Mouse (Mus musculus): ENCODE results near the gene Pik3cd. TPM values are rescaled to one million over a fixed set of nuclear protein-coding genes. Genes with fewer than 3 reads are reported as not detected.
A peak's percentile ranks its signal among the peaks of the same experiment; 100 is the strongest.

The Pik3cd gene
- polyA plus RNA-seq, 1 experiment: 1.4 TPM

DNA sequence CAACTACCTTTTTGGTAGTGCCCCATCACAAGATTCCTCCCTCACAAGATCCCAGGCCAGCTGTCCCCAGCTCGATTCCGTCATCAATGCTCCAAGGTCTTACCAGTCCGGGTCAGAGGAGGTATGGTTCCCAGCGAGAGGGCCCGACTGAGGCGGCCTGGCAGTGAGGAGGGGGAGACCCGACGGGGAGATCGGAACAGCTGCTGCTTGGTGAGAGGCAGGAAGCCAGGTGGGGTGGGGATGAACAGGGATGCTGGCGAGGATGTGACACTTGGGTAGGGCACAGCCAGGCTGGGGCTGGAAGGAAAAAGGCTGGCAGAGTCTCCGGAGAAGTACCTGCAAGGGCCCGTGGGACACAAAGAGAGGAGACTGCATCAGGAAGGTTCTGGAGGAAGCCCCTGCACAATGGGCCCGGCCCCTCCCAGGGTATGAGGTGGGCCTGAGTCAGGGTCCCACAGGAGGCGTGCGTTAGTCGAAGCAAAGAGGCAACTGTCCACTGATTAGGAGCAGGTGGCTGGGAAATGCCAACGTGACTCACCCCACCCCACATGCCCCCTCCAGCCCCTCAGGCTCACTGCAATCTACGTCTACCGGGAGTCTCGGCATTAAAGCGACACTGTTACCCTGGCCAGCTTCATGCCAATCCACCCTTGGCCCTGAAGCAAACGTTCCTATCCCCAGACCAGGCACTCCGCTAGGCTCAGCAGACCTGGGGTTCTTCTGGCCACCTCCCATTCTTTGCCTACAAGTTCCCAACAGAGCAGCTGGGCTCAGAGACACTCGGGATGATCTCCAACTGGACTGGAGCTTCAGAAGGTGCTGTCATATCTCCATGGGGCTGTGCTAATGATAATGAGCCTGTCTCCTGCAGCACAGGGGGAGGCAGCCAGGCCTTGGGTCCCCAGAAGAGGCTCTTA, 20.0 kb upstream of the Pik3cd start:
- Histone ChIP-seq H3K27me3 (ENCODE audit: control insufficient read depth, insufficient read depth, insufficient read length) (no peaks in the 10 kb centered on the region), H3K36me3 (ENCODE audit: control insufficient read depth, insufficient read depth) (no peaks in the 10 kb centered on the region), H3K4me3 (no peak overlapping the region), H3ac (ENCODE audit: control insufficient read depth, insufficient read length) (no peak overlapping the region), H3K4me2 (ENCODE audit: low read depth) (no peak overlapping the region), H3K79me2 (ENCODE audit: control insufficient read depth, insufficient read depth) (no peaks in the 10 kb centered on the region)
- TF ChIP-seq POLR2A (IDR thresholded peaks at IDR 0.05; ENCODE audit: insufficient read length, low read depth) (no peak), TCF3 (IDR thresholded peaks at IDR 0.05; ENCODE audit: insufficient read length, low read depth) (no peak), MYOG (IDR thresholded peaks at IDR 0.05; ENCODE audit: control insufficient read depth in 1 of 3, insufficient read depth in 1 of 3, insufficient read length in 2 of 3, low read depth in 2 of 3) (no peak), SRF (IDR thresholded peaks at IDR 0.05; ENCODE audit: control insufficient read depth, insufficient read length, low read depth) (no peak), MAX (IDR thresholded peaks at IDR 0.05; ENCODE audit: low read depth) (no peak), REST (IDR thresholded peaks at IDR 0.05; ENCODE audit: insufficient read depth, insufficient read length) (no peak), E2F4 (IDR thresholded peaks at IDR 0.05; ENCODE audit: insufficient read depth) (no peak), POLR2AphosphoS2 (IDR thresholded peaks at IDR 0.05; ENCODE audit: insufficient read length, low read depth) (no peak)

GRCm38 (mm10) chr4:149721163-149721562, 18.8 kb upstream of the Pik3cd start:
- Histone ChIP-seq H3K36me3 (ENCODE audit: control insufficient read depth, insufficient read depth) (no peaks in the 10 kb centered on the region), H3K4me3 (no peak overlapping the region)

GRCm38 (mm10) chr4:149719686-149720085, 17.3 kb upstream of the Pik3cd start:
- no peaks in the 10 kb centered on the region for H3K79me2 ChIP-seq (ENCODE audit: control insufficient read depth, insufficient read depth)
- no peak overlapping the region for H3K4me2 ChIP-seq (ENCODE audit: low read depth)
- H3K36me3 ChIP-seq (ENCODE audit: control insufficient read depth, insufficient read depth): no peaks in the 10 kb centered on the region
- H3K27me3 ChIP-seq (ENCODE audit: control insufficient read depth, insufficient read depth, insufficient read length): no peaks in the 10 kb centered on the region
- H3ac ChIP-seq (ENCODE audit: control insufficient read depth, insufficient read length): no peak overlapping the region
- H3K4me3 ChIP-seq: no peak overlapping the region
- TF ChIP-seq SRF (IDR thresholded peaks at IDR 0.05; ENCODE audit: control insufficient read depth, insufficient read length, low read depth): no peak
- no peak for TF ChIP-seq MAX (IDR thresholded peaks at IDR 0.05; ENCODE audit: low read depth)
- no peak for TF ChIP-seq POLR2A (IDR thresholded peaks at IDR 0.05; ENCODE audit: insufficient read length, low read depth)
- no peak for TF ChIP-seq MYOD1 (IDR thresholded peaks at IDR 0.05; ENCODE audit: control insufficient read depth in 1 of 3, insufficient read length in 2 of 3, low read depth in 2 of 3)
- TF ChIP-seq E2F4 (IDR thresholded peaks at IDR 0.05; ENCODE audit: insufficient read depth): no peak
- no peak for TF ChIP-seq MYOG (IDR thresholded peaks at IDR 0.05; ENCODE audit: control insufficient read depth in 1 of 3, insufficient read depth in 1 of 3, insufficient read length in 2 of 3, low read depth in 2 of 3)
- TF ChIP-seq TCF3 (IDR thresholded peaks at IDR 0.05; ENCODE audit: insufficient read length, low read depth): no peak
- no peak for TF ChIP-seq TCF12 (IDR thresholded peaks at IDR 0.05; ENCODE audit: insufficient read depth, poor library complexity, severe bottlenecking)
- TF ChIP-seq USF1 (IDR thresholded peaks at IDR 0.05; ENCODE audit: low read depth): no peak
- TF ChIP-seq REST (IDR thresholded peaks at IDR 0.05; ENCODE audit: insufficient read depth, insufficient read length): no peak

More at GRCm38 (mm10) chr4:149721163-149721562, 18.8 kb upstream of the Pik3cd start:
- no peak for TF ChIP-seq REST (IDR thresholded peaks at IDR 0.05; ENCODE audit: insufficient read depth, insufficient read length)
- TF ChIP-seq MYOD1 (IDR thresholded peaks at IDR 0.05; ENCODE audit: control insufficient read depth in 1 of 3, insufficient read length in 2 of 3, low read depth in 2 of 3): peak in 2 of 3 experiments; percentile 73 to 77
- Histone ChIP-seq H3K27me3 (ENCODE audit: control insufficient read depth, insufficient read depth, insufficient read length) (no peaks in the 10 kb centered on the region), H3K4me2 (ENCODE audit: low read depth) (no peak overlapping the region), H3ac (ENCODE audit: control insufficient read depth, insufficient read length) (no peak overlapping the region), H3K79me2 (ENCODE audit: control insufficient read depth, insufficient read depth) (no peaks in the 10 kb centered on the region)

GRCm38 (mm10) chr4:149714542-149714941, 12.2 kb upstream of the Pik3cd start:
- Histone ChIP-seq H3K36me3 (ENCODE audit: control insufficient read depth, insufficient read depth) (no peaks in the 10 kb centered on the region), H3K4me3 (no peak overlapping the region), H3K79me2 (ENCODE audit: control insufficient read depth, insufficient read depth) (no peaks in the 10 kb centered on the region), H3ac (ENCODE audit: control insufficient read depth, insufficient read length) (no peak overlapping the region), H3K4me2 (ENCODE audit: low read depth) (no peak overlapping the region), H3K27me3 (ENCODE audit: control insufficient read depth, insufficient read depth, insufficient read length) (no peaks in the 10 kb centered on the region)
- TF ChIP-seq SRF (IDR thresholded peaks at IDR 0.05; ENCODE audit: control insufficient read depth, insufficient read length, low read depth): no peak
- peak; percentile 2 for TF ChIP-seq POLR2AphosphoS2 (IDR thresholded peaks at IDR 0.05; ENCODE audit: insufficient read length, low read depth)

GRCm38 (mm10) chr4:149711955-149712354, 9.6 kb upstream of the Pik3cd start:
- Histone ChIP-seq H3K4me3 (no peak overlapping the region), H3ac (ENCODE audit: control insufficient read depth, insufficient read length) (no peak overlapping the region), H3K4me2 (ENCODE audit: low read depth) (no peak overlapping the region), H3K79me2 (ENCODE audit: control insufficient read depth, insufficient read depth) (no peaks in the 10 kb centered on the region), H3K36me3 (ENCODE audit: control insufficient read depth, insufficient read depth) (no peaks in the 10 kb centered on the region), H3K27me3 (ENCODE audit: control insufficient read depth, insufficient read depth, insufficient read length) (no peaks in the 10 kb centered on the region)
- TF ChIP-seq MYOD1 (IDR thresholded peaks at IDR 0.05; ENCODE audit: control insufficient read depth in 1 of 3, insufficient read length in 2 of 3, low read depth in 2 of 3) (no peak), POLR2AphosphoS2 (IDR thresholded peaks at IDR 0.05; ENCODE audit: insufficient read length, low read depth) (no peak), MYOG (IDR thresholded peaks at IDR 0.05; ENCODE audit: control insufficient read depth in 1 of 3, insufficient read depth in 1 of 3, insufficient read length in 2 of 3, low read depth in 2 of 3) (no peak), POLR2A (IDR thresholded peaks at IDR 0.05; ENCODE audit: insufficient read length, low read depth) (no peak), E2F4 (IDR thresholded peaks at IDR 0.05; ENCODE audit: insufficient read depth) (no peak), SRF (IDR thresholded peaks at IDR 0.05; ENCODE audit: control insufficient read depth, insufficient read length, low read depth) (no peak), MAX (IDR thresholded peaks at IDR 0.05; ENCODE audit: low read depth) (no peak), USF1 (IDR thresholded peaks at IDR 0.05; ENCODE audit: low read depth) (no peak), REST (IDR thresholded peaks at IDR 0.05; ENCODE audit: insufficient read depth, insufficient read length) (no peak), CEBPB (IDR thresholded peaks at IDR 0.05; ENCODE audit: insufficient read depth, poor library complexity, severe bottlenecking) (no peak)
